Mouse (Mus musculus): Measurements from ENCODE around the gene 4933417A18Rik.
A peak's percentile ranks its signal among the peaks of the same experiment; 100 is the strongest.
"Not testable (repeated sequence)": the region's sequence is repeated elsewhere in the genome, so short reads cannot be mapped to it uniquely, and the experiment has no call there.

4933417A18Rik gene

DNA sequence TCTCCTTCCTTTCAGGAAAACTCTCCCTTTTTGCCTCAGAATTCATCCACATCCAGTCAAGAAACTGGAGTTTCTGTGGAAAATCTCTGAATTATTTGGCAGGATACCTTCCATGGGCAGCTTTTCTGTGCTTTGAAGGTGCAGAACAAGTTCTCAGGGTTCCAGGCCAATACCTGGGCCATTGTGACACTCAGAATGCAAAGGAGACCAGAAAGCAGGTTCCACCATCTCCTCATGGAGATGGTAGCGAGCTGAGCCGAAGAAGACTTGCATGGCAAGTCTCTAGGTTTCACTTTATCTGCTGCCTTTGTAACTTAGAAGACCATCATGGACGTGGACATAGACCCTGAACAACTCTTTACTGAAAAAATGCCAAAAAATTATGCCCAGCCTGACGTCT lies at the start of gene 4933417A18Rik, which contains the start of gene Fam217a:
Gene 4933417A18Rik, plus strand, starts transcription at position 200 of the 400 bp plus-strand sequence.
Gene Fam217a, minus strand, starts transcription at position 101 of the 400 bp plus-strand sequence.
- DNase-seq: no peak

DNA sequence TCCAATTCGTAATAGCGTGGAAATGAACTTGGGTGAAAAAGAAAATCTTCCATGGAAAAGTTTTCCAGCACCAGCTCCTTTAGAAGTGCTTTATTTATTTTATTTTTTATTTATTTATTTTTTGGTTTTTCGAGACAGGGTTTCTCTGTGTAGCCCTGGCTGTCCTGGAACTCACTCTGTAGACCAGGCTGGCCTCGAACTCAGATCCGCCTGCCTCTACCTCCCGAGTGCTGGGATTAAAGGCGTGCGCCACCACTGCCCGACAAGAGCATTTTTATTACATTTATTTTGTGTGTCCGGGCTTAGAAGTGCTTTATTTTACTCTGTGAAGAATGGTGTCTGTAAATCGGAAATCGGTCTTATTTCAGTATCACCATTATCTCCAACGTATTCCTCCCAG lies 49.5 kb upstream of the 4933417A18Rik start:
- peak in 1 of 2 experiments; percentile 38 for DNase-seq

DNA sequence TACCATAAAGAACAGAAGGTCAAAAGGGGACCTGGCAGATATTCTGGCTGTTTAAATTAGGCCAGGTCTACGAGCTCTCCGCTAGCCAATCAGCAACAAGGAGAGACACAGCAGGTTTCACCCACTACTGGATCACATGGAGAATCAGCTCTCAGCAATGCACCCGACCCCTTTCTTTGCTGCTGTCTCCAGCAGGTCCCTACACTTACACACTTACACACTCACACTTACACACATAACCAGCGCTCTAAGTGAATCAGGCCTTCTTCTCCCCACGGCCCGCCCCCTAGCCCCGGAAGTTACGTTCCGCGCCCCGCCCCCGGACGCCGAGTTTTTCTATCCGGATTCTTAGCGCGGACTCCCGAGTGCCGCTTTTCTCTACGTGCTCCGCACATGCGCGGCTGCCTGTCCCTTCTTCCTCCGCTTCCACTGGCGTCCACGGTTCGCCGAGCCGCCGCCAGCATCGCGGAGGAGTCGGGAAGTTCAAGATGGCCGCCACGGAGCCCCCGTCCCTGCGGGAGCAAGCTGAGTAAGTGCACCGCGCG lies 49.0 kb upstream of the 4933417A18Rik start, which contains the start of gene Prpf4b:
Gene Prpf4b, plus strand, starts transcription at position 137 of the 545 bp plus-strand sequence.
- peak; percentile 97 to 98 for DNase-seq

DNA sequence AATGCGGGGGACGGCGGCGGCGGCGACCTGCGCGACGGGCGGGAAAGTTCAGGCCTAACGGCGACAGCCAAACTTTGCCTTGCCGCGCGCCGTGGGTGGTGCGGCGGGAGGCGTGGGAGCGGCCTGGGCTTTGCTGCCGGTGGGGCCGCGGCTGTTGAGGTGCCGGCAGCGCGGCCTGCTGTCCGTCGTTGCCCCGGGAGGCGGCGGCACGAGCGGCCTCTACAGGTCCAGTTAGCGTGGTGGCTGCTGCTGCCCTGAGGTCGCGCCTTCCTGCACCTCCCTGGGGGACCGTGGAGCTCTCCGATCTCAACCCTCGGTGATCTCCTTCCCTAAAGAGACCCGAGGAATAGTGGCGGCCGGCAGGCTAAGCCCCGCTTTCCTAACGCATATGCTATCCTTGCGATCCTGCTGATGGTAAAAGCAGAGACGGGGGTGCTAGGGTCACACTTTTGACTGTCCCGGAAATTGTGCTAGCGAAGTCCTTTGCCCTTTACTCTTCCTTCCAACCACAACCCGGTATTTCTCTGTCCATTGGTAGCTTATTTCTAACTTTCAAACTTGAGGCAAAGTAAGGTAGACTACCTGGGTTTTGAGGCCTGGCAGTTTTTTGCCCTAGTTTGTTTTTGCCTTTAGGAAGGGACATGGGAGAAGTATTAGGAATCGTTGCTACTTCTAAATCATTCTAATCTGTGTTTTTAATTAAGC lies 48.3 kb upstream of the 4933417A18Rik start:
- peak; percentile 76 to 79 for DNase-seq

DNA sequence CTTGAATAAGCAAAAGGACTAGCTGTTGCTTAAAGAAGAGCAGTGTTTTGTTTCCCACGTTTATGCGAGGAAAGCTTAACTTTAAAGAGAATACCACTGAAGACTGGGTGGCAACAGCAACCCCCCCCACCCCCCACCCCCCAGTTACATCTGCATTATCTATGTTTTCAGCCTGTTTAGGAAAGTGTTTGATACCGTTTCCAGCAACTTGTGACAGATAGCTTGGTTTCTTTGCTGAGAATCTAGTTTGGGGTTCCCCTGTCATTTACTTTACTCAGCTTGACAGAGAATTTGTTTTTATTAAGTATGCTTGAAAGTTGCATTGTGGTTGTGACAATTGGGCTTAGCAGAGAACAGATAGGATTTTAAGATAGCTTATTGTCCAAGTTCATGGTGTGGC lies 47.7 kb upstream of the 4933417A18Rik start:
- DNase-seq: no peak

DNA sequence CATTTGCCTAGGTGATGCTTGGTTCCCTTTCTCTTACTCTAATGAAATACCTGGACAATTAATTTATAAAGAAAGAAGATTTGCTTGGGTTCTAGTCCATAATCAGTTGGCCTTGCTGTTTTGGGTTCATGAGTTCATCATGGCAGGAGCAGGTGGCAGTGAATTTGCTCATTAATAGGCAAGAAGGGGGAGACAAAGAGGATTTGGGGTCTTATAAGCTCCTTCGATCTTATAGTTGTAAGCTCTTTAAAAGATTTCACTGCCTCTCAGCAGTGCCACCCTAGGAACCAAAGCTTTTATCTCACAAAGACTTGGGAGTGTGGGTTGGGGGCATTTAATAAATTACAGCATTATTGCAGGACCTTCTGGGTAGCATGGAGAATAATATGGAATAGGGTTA lies 31.3 kb upstream of the 4933417A18Rik start:
- no peak for DNase-seq

DNA sequence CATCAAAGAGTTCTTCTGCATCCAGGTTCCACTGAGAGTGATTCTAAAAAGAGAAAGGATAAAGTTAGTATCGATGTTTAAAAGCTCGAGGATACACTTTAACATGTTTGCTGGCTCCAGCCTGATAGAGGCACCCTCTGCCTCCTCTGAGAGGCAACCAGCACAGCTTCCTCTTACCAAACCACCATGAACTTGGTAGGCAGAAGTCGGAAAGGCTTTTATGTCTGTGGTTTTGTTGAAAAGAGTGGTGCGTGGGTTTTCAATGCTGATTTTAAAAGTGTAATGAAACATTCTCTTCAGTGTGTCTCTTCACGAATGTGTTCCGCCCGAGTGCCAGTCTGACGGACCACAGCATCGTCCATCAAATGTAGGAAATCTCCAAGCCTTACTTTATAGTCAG lies 9.6 kb upstream of the 4933417A18Rik start:
- DNase-seq: no peak

DNA sequence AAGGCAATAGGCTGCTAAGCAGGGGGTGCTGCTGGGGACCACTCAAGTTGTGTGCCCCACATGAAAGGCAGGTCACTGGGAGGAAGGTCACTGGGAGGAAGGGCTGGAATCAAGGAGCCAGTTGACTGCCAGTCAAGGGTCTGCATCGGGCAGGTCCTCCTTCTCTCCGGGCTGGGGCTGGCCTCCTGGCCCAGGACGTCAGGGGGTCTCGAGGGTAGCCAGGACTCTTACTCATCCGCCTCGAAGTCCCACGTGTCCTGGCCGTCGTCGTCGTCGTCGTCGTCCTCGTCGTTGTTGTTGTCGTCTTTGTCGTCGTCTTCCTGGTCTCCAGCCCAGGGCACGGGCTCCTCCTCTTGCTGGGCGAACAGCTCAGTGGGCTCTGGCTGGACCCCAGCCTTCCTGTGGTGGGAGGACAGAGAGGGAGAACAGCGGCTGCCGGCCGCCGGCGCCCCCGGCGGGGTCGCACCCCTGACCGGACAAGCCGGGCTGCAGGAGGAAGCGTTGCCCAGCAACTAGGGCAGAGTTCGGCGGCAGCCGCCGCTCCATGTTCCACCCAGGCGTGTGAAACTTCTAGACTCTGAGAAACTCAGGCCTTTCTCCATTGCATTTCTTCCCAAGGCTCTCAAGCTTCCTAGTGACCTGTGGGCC lies 7.6 kb upstream of the 4933417A18Rik start:
- DNase-seq: peak; percentile 44 to 48

DNA sequence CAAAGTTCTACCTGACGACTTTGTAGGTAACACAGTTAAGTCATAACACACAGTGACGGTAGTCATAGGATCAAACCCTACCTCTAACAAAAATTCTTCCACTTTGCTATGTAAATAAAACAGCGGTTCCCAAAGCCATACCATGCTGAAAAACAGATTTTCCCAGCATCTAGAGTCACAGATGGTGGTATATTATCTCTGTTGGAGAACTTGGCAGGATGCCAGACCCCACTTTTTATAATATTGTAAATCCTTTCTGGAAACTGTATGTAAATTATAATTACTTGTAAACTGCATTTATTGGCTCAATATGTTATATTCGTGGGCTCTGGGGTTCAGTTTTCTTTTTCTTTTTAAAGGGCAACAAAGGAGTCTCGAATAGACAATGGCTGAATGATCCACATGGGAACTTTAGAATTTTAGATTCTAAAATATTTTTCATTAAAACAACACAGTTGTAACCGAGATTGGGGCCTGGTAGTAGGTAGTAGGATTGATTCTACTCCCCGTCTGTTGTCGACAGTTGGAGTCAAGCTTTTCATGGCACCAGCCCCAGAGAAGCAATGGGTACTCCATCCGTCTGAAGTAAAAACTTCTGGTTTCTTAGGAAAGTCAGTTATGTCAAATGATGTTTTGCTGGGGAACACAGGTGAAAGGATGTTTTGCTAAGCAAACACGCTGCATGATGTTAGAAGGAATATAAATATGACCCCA lies 10.9 kb downstream of the 4933417A18Rik start:
- peak; percentile 11 to 15 for DNase-seq

DNA sequence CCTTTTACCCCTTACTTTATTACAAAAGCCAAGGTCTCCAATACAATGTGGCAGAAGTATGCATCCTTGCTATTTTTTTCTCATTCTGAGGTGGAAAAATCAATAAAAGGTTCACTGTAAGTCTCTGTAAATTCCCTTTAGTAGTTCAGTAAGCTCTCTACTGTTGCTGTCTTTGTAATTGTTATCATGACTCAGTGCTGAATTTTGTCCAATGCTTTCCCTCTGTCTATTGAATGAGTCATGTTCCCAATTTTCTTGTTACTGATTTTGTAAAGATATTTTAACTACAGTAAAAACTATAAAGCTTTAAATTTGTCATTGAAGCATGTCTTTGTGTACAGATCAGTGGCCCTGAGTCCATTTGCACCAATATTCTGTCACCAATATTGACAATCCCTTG lies 18.2 kb downstream of the 4933417A18Rik start:
- no peak for DNase-seq

DNA sequence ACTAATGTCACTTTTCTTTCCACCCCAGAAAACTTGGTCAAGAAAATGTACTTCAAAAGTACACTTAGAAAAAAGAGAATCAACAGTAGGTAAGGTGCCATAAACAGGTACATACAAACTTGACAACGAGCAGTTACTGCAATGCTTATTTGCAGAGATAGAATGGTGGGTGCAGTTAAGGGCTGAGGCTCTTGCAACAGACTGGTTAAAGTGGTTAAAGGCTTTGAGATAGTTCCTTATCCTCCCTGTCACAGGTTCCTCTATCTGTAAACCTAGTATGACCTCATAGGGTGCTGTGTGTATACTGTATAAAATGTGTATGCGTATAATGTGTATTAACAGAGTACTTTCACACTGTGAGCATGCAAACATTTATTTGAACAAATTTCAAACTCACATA lies 27.2 kb downstream of the 4933417A18Rik start:
- not testable (repeated sequence) for DNase-seq

DNA sequence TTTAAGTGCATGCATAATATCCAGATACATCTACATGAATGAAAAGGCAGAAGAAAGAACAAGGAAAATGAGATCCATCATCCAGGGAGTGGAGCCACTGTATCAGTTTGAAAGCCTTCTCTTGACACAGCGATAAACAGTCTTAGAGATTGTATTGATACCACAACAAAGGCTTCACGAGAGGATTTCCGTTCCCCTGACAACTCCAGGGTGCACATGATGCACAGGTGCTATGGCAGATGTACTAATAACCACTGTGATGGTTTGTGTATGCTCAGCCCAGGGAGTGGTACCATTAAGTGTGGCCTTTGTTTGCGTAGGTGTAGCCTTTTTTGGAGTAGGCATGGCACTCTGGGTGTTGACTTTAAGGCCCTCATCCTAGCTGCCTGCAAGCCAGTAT lies 32.7 kb downstream of the 4933417A18Rik start:
- DNase-seq: no peak

DNA sequence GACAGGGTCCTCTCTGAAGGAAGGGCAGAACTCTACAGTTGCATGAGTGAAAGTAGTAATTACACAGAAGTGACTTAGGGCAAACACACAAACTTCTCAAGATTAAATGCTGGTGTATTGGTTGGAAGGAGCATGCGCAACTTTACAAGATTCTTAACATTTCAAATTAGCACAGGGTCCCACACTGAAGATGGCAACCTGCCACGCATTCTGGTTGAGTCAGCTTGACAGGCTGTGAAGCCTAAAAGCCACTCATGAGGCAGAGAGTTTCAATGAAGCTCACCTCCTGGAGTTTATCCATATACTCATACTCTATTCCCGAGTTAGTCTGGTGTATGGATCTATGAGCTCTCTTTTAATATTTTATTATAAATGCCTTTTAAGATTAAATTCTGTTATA lies 33.9 kb downstream of the 4933417A18Rik start:
- peak in 1 of 2 experiments; percentile 9 for DNase-seq

DNA sequence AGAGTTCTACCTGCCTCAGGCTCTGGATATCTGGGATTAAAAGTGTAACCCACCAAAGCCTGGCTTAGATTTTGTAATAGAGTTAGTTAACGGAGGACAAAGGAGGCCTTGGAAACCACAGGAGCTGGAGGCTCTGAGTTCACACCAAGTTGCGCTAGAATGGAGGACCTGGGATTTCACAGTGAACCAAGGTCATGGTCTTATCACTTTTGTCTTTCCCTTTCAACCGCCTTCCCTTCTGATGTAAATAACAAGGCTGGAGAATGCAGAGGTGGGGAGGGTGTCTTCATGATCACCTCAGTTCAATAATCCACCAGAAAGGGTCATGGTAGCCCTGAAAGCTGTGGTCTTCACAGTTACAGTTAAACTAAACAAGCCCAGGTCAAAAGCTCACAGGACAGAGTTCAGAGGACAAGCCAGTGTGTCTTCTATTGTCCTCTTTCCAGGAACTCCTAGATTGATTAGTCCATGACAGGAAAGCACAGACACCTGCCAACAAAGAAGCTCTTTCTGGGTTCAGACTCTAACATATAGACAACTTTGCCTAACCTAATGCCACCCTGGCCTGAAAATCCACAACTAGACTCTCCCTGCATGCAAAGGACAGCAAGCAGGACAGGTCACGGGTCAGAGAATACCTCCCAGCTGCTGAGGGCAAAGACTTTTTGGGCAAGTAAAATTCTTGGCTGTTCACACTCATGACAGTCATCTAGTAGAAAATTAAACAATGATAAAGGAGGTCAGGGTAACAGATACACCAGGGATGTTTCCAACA lies 37.0 kb downstream of the 4933417A18Rik start:
- DNase-seq: no peak

DNA sequence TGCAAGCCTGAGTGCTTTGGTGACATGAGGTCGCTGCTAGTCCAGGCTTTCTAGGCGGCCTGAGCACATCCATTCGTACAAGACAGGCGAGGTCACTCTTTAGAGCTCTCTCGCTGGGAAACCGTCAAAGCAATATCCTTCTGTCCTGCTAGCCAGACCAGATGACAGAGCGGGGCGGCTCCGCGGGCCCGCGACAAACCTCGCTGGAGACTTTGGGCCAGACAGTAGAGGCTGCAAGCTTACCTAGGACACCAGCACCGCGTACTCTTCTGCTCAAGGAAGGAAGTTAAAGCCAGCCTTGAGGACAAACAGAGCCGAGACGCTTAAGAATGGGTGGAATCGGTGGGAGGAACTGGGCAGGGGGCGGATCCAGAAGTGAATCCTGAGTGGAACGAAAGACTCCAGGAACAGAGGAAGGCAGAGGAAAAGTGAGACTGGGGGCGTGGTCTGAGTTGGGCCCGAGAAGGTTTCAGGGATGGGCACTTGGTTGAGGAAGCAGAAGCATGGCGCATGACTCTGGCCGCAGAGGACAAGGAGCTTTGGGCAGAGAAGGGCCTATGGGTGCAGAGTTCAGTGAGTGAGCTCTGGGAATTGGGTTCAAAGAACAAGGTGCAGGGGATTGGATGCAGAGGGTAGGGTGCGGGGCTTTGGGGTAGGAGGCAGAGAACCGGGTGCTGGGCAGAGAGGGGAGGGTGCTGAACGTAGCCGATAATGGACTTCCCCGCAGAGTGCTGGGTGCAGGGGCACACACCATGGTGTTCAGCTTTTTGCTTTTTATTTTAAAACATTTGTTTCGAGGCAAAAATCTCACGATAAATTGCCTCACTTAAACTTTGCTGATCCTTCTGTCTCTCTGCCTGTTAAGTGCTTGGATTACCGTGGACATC lies 39.5 kb downstream of the 4933417A18Rik start, which contains the start of gene Eci3:
Gene Eci3, minus strand, starts transcription at position 300 of the 887 bp plus-strand sequence.
- peak; percentile 27 to 38 for DNase-seq

DNA sequence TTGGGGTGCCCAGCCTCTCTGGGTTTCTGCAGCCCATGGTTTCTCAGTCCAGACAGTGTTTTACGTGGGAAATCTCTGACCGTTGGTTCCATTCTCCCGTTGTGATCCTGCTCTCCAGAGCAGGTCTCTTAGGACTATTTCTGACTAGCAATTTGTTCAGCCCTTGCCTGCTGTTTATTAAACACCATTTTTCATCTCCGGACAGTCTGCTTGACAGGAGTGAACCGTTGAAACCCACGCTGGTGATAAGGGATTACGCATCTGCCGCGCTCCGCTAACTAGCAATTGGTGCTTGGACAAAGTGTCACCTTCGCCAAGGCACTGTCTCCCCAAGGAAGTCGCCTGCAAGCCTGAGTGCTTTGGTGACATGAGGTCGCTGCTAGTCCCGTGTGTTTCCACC lies 40.2 kb downstream of the 4933417A18Rik start:
- DNase-seq: peak; percentile 16 to 17

DNA sequence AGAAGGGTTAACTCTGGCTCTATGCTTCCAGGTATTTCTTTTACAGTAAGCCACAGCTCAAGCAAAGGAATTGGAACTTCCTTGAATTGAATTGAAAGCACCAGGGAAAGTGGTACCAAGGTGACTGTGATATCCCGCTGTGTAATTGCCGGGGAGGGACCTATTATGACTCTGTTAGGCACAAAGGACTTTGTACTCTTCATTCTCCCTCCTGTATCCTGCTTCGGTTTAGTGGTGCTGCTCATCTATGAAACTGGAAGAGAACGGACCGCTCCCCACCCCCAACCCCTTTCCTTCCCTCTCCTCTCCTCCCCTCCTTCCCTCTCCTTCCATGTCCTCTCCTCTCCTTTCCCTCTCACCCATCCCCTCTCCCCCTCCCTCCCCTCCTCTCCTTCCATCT lies 40.7 kb downstream of the 4933417A18Rik start:
- DNase-seq: no peak

DNA sequence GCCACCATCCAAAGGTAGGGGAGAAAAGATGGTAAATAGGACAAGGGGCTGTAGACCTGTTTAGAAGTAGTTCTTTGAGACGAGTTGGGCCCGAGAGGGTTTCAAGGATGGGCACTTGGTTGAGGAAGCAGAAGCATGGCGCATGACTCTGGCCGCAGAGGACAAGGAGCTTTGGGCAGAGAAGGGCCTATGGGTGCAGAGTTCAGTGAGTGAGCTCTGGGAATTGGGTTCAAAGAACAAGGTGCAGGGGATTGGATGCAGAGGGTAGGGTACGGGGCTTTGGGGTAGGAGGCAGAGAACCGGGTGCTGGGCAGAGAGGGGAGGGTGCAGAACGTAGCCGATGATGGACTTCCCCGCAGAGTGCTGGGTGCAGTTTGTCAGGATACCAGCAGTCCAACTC lies 41.4 kb downstream of the 4933417A18Rik start:
- not testable (repeated sequence) for DNase-seq

DNA sequence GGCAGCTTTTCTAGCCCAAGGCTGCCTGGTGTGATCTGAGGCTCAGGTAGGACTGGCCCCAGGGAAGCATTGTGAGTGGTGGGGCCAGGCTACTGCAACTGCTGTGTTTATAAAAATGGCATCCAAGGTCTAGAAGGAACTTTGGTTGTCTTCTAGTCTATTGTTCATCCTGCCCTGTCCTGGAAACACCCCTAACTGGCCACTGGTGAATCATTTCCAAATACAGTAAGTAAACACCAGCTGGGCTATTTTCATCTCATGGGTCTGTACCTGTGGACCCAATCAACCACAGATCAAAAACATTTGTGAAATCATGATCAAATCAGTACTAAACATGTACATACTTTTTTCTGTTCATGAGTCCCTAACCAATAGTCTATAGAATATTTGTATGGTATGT lies 48.2 kb downstream of the 4933417A18Rik start:
- DNase-seq: not testable (repeated sequence)

DNA sequence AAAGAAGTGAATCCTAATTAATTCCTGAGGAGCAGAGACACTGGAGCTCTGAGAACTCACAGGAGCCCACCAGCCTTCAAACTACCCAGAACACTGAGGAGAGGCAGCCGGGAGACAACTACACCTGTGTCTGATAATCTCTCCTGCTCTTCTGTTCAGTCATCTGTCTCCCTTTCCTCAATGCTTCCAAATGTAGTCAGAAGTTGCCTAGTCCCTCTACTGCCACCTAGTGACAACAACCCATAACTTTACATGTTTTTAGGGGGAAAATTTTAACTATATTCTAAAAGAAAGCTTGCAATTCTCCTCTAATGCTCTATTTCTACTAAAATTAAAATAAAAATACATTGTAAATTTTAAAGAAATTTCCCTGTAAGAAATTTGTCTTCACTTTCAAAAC lies 48.9 kb downstream of the 4933417A18Rik start:
- peak in 1 of 2 experiments; percentile 28 for DNase-seq

DNA sequence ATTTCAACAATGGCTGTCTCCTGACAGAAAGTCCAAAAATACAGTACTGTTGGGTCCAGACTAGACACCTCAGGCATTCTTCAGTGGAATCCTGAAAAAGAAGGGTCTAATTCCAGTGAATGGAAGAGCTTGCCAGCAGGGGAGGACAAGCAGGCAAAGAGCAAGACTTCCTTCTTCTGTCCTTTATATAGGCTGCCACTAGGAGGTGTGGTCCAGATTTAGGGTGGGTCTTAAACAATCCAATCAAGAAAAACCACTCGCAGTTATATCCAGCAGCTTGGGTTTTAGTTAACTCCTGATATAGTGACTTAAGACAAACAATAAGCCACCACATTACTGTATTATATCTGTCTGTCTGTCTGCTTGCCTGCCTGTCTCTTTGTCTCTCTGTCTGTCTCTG lies 49.6 kb downstream of the 4933417A18Rik start:
- no peak for DNase-seq
